Mouse (Mus musculus) left cerebral cortex, adult 18-20 months (tissue): ENCODE measurements at regions not wholly inside any gene's neighbourhood (a gene's known extent, or its start where the extent isn't known, plus 50 kb on each side); places are given as distances from the start of the nearest gene placed in this dataset.
A peak's percentile ranks its signal among the peaks of the same experiment; 100 is the strongest.

Source experiments
- DNase-seq, 2 experiments: peaks; one replicate each; pipeline ENCODE4 v3.0.0; 2021 to 2022; ENCODE audit warnings: low spot score in 2 of 2, mixed read lengths in 1 of 2

- peak in 1 of 2 experiments; percentile 7 for DNase-seq
These were observed 868.8 kb upstream of the Acvr2a start for GRCm38 (mm10) chr2:47945061-47945460.

GRCm38 (mm10) chr2:47991132-47991531, 822.8 kb upstream of the Acvr2a start:
- no peak for DNase-seq

GRCm38 (mm10) chr2:47994185-47994584, 819.7 kb upstream of the Acvr2a start:
- no peak for DNase-seq

GRCm38 (mm10) chr2:48001230-48001629, 812.7 kb upstream of the Acvr2a start:
- DNase-seq, result no peak

GRCm38 (mm10) chr2:48001800-48002507, 812.0 kb upstream of the Acvr2a start:
- peak; percentile 41 to 61 for DNase-seq

- no peak for DNase-seq
These were observed 803.6 kb upstream of the Acvr2a start for GRCm38 (mm10) chr2:48010308-48010707.

- DNase-seq, result no peak
These were observed 786.4 kb upstream of the Acvr2a start for GRCm38 (mm10) chr2:48027559-48027958.

GRCm38 (mm10) chr2:48061375-48061774, 752.5 kb upstream of the Acvr2a start:
- DNase-seq, result no peak

GRCm38 (mm10) chr2:48063436-48063835, 750.5 kb upstream of the Acvr2a start:
- peak; percentile 10 to 38 for DNase-seq

- no peak for DNase-seq
These were observed 748.7 kb upstream of the Acvr2a start for GRCm38 (mm10) chr2:48065162-48065561.

GRCm38 (mm10) chr2:48082120-48082799, 731.6 kb upstream of the Acvr2a start:
- no peak for DNase-seq

- no peak for DNase-seq
These were observed 715.6 kb upstream of the Acvr2a start for GRCm38 (mm10) chr2:48098287-48098686.

- peak; percentile 9 to 21 for DNase-seq
These were observed 714.9 kb upstream of the Acvr2a start for GRCm38 (mm10) chr2:48098931-48099531.

GRCm38 (mm10) chr2:48123662-48124061, 690.2 kb upstream of the Acvr2a start:
- peak in 1 of 2 experiments; percentile 3 for DNase-seq

GRCm38 (mm10) chr2:48138051-48138611, 675.8 kb upstream of the Acvr2a start:
- no peak for DNase-seq

- no peak for DNase-seq
These were observed 672.6 kb upstream of the Acvr2a start for GRCm38 (mm10) chr2:48141281-48141680.

GRCm38 (mm10) chr2:48154706-48155105, 659.2 kb upstream of the Acvr2a start:
- no peak for DNase-seq

- DNase-seq, result no peak
These were observed 641.3 kb upstream of the Acvr2a start for GRCm38 (mm10) chr2:48172626-48173025.

GRCm38 (mm10) chr2:48186161-48186560, 627.7 kb upstream of the Acvr2a start:
- DNase-seq, result no peak

- peak; percentile 53 to 57 for DNase-seq
These were observed 627.3 kb upstream of the Acvr2a start for GRCm38 (mm10) chr2:48186609-48187008.

GRCm38 (mm10) chr2:48211804-48212203, 602.1 kb upstream of the Acvr2a start:
- DNase-seq, result no peak

- no peak for DNase-seq
These were observed 593.1 kb upstream of the Acvr2a start for GRCm38 (mm10) chr2:48220771-48221170.
